Mouse (Mus musculus) hindbrain, embryonic 12.5 days (tissue): ENCODE data around the gene Ccdc36. TPM values are rescaled to one million over a fixed set of nuclear protein-coding genes. Genes with fewer than 3 reads are reported as not detected.

Experiments
- ATAC-seq: fragments of 200-750 bp; cut with Nextera tagmentation; 2 replicates; pipeline ENCODE4 v1.8.0; 2017; ENCODE audit warnings: moderate TSS enrichment; ENCODE audit not compliant: low FRiP score
- H3K27ac ChIP-seq: fragments of 300-500 bp; sonication (generic); 2 replicates; pipeline ENCODE4 v1.5.1; 2016; ENCODE audit warnings: mild to moderate bottlenecking
- H3K27me3 ChIP-seq: fragments of 300-500 bp; sonication (generic); 2 replicates; pipeline ENCODE4 v1.6.1; 2016; ENCODE audit warnings: mild to moderate bottlenecking
- H3K36me3 ChIP-seq: fragments of 300-500 bp; sonication (generic); 2 replicates; pipeline ENCODE4 v1.6.1; 2016; ENCODE audit warnings: mild to moderate bottlenecking
- H3K4me1 ChIP-seq: fragments of 300-500 bp; sonication (generic); 2 replicates; pipeline ENCODE4 v1.6.1; 2016
- H3K4me2 ChIP-seq: fragments of 300-500 bp; sonication (generic); replicated peaks from 2 replicates; pipeline ENCODE4 v1.6.1; 2016; ENCODE audit warnings: mild to moderate bottlenecking
- H3K4me3 ChIP-seq: fragments of 300-500 bp; sonication (generic); 2 replicates; pipeline ENCODE4 v1.5.1; 2016; ENCODE audit warnings: mild to moderate bottlenecking
- H3K9ac ChIP-seq: fragments of 300-500 bp; sonication (generic); 2 replicates; pipeline ENCODE4 v1.6.1; 2016; ENCODE audit warnings: mild to moderate bottlenecking, moderate library complexity
- H3K9me3 ChIP-seq: fragments of 300-500 bp; sonication (generic); replicated peaks from 2 replicates; pipeline ENCODE4 v1.6.1; 2016; ENCODE audit warnings: mild to moderate bottlenecking
- WGBS: fragments of 180-500 bp; shearing (Covaris S2); methylation state at CpG from one replicate; pipeline ENCODE4 v1.1.7; 2016; 5-methylcytosine and 5-hydroxymethylcytosine counted together
- polyA plus RNA-seq: library from polyadenylated mRNA; unstranded; fragments of >200 nt; fragmentation: Nextera tagmentation; extraction: Ambion mirVana; gene quantifications from 2 replicates; pipeline ENCODE4 v1.2.1, GENCODE M21; 2016

Ccdc36 gene
- polyA plus RNA-seq, 1 experiment from 2014 or later = 1.3 TPM

DNA sequence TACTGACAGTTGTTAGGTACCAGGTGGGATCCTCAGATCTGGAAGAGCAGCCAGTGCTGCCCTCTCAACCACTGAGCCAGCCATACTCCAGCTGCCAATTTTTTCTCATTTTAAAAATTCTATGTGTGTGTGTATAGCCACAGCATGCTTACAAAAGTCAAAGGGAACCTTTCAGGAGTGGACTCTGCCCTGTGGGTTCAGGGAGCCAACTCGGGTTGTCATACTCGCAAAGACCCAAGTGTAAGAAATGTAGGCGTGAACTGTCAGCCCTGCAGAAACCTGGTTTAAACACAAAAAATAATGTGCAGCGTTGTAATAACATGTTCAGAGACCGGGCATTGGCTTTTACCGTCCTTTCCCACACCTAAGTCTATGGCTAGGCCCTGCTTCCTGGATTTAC is 34.1 kb downstream of the Ccdc36 start:
- Histone ChIP-seq H3K9ac (no peak overlapping the region), H3K4me3 (no peak overlapping the region), H3K9me3 (no peaks in the 10 kb centered on the region), H3K36me3 (peaks cover 42% of the 10 kb centered on the region), H3K27me3 (no peaks in the 10 kb centered on the region), H3K4me2 (no peak overlapping the region), H3K4me1 (no peaks in the 10 kb centered on the region), H3K27ac (no peak overlapping the region)
- no peak for ATAC-seq
- WGBS = 97% methylated on average over 6 of the region's 6 CpGs

GRCm38 (mm10) chr9:108392676-108393075 is 35.6 kb downstream of the Ccdc36 start, which contains the start of gene 1700102P08Rik:
Gene 1700102P08Rik, plus strand, starts transcription at chr9:108392805.
- no peak within 1 kb of the TSS for H3K4me2 ChIP-seq
- H3K9me3 ChIP-seq = no peaks in the 10 kb centered on the region
- H3K36me3 ChIP-seq = peaks cover 57% of the 10 kb centered on the region
- H3K9ac ChIP-seq = no peak within 1 kb of the TSS
- H3K27me3 ChIP-seq = no peaks in the 10 kb centered on the region
- no peak within 1 kb of the TSS for H3K4me3 ChIP-seq
- no peaks in the 10 kb centered on the region for H3K4me1 ChIP-seq
- no peak for ATAC-seq
- H3K27ac ChIP-seq = no peak within 1 kb of the TSS
- 54% methylated on average over 18 of the region's 18 CpGs for WGBS

- peaks cover 88% of the 10 kb centered on the region for H3K36me3 ChIP-seq
- no peak for ATAC-seq
Measured at GRCm38 (mm10) chr9:108389220-108389619, 39.1 kb downstream of the Ccdc36 start.

DNA sequence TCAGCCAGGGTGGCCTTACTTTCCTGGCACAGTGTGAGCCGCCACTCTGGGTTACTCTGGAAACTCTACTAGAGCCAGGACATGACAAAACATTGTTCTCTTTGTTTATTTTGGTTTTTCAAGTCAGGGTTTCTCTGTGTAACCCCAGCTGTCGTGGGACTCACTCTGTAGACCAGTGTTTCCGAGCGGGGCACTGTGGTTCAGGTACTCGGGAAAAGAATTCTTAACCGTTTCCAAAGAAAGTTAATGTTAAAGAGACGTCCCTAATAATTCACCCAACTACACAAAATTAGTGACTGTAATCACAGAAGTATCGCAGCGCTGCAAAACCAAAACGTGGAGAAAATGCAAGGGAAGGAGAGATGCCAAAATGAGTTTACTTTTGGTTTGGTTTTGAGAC is 39.7 kb downstream of the Ccdc36 start:
- H3K4me1 ChIP-seq = no peaks in the 10 kb centered on the region
- no peak overlapping the region for H3K9ac ChIP-seq
- no peak for ATAC-seq
- WGBS = 85% methylated on average over 10 of the region's 10 CpGs
- H3K9me3 ChIP-seq = no peaks in the 10 kb centered on the region
- peaks cover 91% of the 10 kb centered on the region for H3K36me3 ChIP-seq
- H3K4me2 ChIP-seq = no peak overlapping the region
- H3K4me3 ChIP-seq = no peak overlapping the region
- H3K27ac ChIP-seq = no peak overlapping the region
- no peaks in the 10 kb centered on the region for H3K27me3 ChIP-seq

More at GRCm38 (mm10) chr9:108389220-108389619, 39.1 kb downstream of the Ccdc36 start:
- Histone ChIP-seq H3K4me3 (no peak overlapping the region), H3K4me1 (no peaks in the 10 kb centered on the region), H3K27ac (no peak overlapping the region), H3K27me3 (no peaks in the 10 kb centered on the region), H3K9ac (no peak overlapping the region), H3K4me2 (no peak overlapping the region), H3K9me3 (no peaks in the 10 kb centered on the region)
- 88% methylated on average over 6 of the region's 6 CpGs for WGBS

DNA sequence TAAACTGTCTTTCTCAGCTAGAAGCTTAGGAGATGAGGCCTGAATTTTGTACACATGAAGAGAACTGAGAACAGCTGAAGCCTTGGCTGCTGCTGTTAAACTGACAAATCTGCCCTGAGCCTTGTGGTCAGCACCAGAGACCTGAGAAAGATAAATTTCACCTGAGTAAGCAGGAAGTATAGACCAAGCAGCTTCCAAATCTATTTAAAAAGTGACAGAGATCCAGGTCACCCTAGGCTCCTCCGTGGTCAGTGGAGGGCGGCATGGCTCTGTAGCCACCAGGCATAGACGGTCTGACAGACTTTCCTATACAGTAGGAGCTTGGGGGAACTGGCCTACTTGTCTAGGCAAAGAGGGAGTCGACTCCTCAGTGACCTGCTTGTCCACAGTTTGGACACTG is 41.5 kb downstream of the Ccdc36 start:
- H3K27me3 ChIP-seq = no peaks in the 10 kb centered on the region
- H3K27ac ChIP-seq = no peak overlapping the region
- H3K9ac ChIP-seq = no peak overlapping the region
- no peaks in the 10 kb centered on the region for H3K4me1 ChIP-seq
- no peaks in the 10 kb centered on the region for H3K9me3 ChIP-seq
- 93% methylated on average over 4 of the region's 4 CpGs for WGBS
- H3K4me2 ChIP-seq = no peak overlapping the region
- peaks cover 90% of the 10 kb centered on the region for H3K36me3 ChIP-seq
- ATAC-seq = no peak
- no peak overlapping the region for H3K4me3 ChIP-seq

DNA sequence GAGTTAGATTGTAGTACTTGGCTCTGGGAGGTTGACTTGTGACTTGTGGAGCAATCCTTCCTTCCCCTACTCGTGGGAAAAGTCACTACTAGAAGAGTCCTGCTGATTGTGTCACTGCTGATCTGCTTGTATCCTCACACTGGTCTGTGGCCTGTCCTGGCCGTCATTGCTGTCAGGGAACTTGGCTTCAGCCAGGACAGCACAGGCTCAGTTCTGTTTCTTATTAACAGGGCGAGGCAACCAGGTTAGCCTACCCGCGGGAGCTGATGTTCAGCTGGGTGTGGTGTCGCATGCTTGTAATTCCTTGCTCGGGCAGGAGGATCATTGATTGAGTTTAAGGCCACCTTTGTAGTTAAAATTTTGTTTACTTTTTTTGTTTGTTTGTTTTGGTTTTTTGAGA is 43.3 kb downstream of the Ccdc36 start:
- Histone ChIP-seq H3K27ac (no peak overlapping the region), H3K36me3 (peaks cover 93% of the 10 kb centered on the region), H3K4me2 (no peak overlapping the region), H3K4me1 (no peaks in the 10 kb centered on the region), H3K27me3 (no peaks in the 10 kb centered on the region), H3K4me3 (no peak overlapping the region), H3K9me3 (no peaks in the 10 kb centered on the region), H3K9ac (no peak overlapping the region)
- WGBS = 86% methylated on average over 7 of the region's 7 CpGs
- ATAC-seq = no peak

GRCm38 (mm10) chr9:108381382-108381781 is 46.9 kb downstream of the Ccdc36 start:
- ATAC-seq = no peak
- Histone ChIP-seq H3K27ac (no peak overlapping the region), H3K4me2 (no peak overlapping the region), H3K9ac (no peak overlapping the region), H3K36me3 (peaks cover 89% of the 10 kb centered on the region), H3K27me3 (no peaks in the 10 kb centered on the region), H3K9me3 (no peaks in the 10 kb centered on the region), H3K4me3 (no peak overlapping the region), H3K4me1 (no peaks in the 10 kb centered on the region)
- 96% methylated on average over 9 of the region's 9 CpGs for WGBS

GRCm38 (mm10) chr9:108379294-108379693 is 49.0 kb downstream of the Ccdc36 start:
- 95% methylated on average over 4 of the region's 4 CpGs for WGBS
- Histone ChIP-seq H3K4me1 (no peaks in the 10 kb centered on the region), H3K9ac (no peak overlapping the region), H3K9me3 (no peaks in the 10 kb centered on the region), H3K27ac (no peak overlapping the region), H3K36me3 (peaks cover 88% of the 10 kb centered on the region), H3K27me3 (no peaks in the 10 kb centered on the region), H3K4me3 (no peak overlapping the region), H3K4me2 (no peak overlapping the region)
- no peak for ATAC-seq

- H3K4me1 ChIP-seq = no peaks in the 10 kb centered on the region
- H3K4me3 ChIP-seq = no peak overlapping the region
- peaks cover 88% of the 10 kb centered on the region for H3K36me3 ChIP-seq
- H3K9ac ChIP-seq = no peak overlapping the region
- no peak overlapping the region for H3K4me2 ChIP-seq
- H3K27ac ChIP-seq = no peak overlapping the region
- H3K27me3 ChIP-seq = no peaks in the 10 kb centered on the region
- 94% methylated on average over 5 of the region's 5 CpGs for WGBS
- H3K9me3 ChIP-seq = no peaks in the 10 kb centered on the region
- no peak for ATAC-seq
Measured at GRCm38 (mm10) chr9:108378736-108379135, 49.5 kb downstream of the Ccdc36 start.

- ATAC-seq = no peak
- H3K9ac ChIP-seq = no peak overlapping the region
- H3K36me3 ChIP-seq = peaks cover 88% of the 10 kb centered on the region
- H3K9me3 ChIP-seq = no peaks in the 10 kb centered on the region
- H3K4me1 ChIP-seq = no peaks in the 10 kb centered on the region
- H3K4me2 ChIP-seq = no peak overlapping the region
- no peak overlapping the region for H3K4me3 ChIP-seq
- H3K27me3 ChIP-seq = no peaks in the 10 kb centered on the region
- H3K27ac ChIP-seq = no peak overlapping the region
- WGBS = 96% methylated on average over 9 of the region's 9 CpGs
Measured at GRCm38 (mm10) chr9:108378234-108378633, 50.0 kb downstream of the Ccdc36 start.

Other genes with a start within 250 kb of the Ccdc36 start
- gene Bsn, start 238.1 kb downstream of the Ccdc36 start, polyA plus RNA-seq = 5.4 and 6.1 TPM in 2 replicates
- 74.7 and 80.4 TPM in 2 replicates for gene Dag1, start 164.5 kb downstream of the Ccdc36 start, polyA plus RNA-seq
- 79.1 and 81.7 TPM in 2 replicates for gene Nicn1, start 138.1 kb downstream of the Ccdc36 start, polyA plus RNA-seq
- 22.1 and 25.9 TPM in 2 replicates for gene Amt, start 131.6 kb downstream of the Ccdc36 start, polyA plus RNA-seq
- 332 and 340 TPM in 2 replicates for gene Rhoa, start 122.4 kb downstream of the Ccdc36 start, polyA plus RNA-seq
- 43.0 and 44.2 TPM in 2 replicates for gene Tcta, start 122.3 kb downstream of the Ccdc36 start, polyA plus RNA-seq
- 647 and 730 TPM in 2 replicates for gene Gpx1, start 89.6 kb downstream of the Ccdc36 start, polyA plus RNA-seq
- gene Usp4, start 80.6 kb downstream of the Ccdc36 start, polyA plus RNA-seq = 133 and 137 TPM in 2 replicates
- gene 1700102P08Rik, start 35.7 kb downstream of the Ccdc36 start, polyA plus RNA-seq = 1.7 and 2.5 TPM in 2 replicates
- gene BC048562, start 8.0 kb upstream of the Ccdc36 start, polyA plus RNA-seq = not detected in 2 replicates
- 47.2 and 49.7 TPM in 2 replicates for gene Ccdc71, start 32.0 kb upstream of the Ccdc36 start, polyA plus RNA-seq
- 57.7 and 57.9 TPM in 2 replicates for gene Klhdc8b, start 33.1 kb upstream of the Ccdc36 start, polyA plus RNA-seq
- 44.1 and 44.8 TPM in 2 replicates for gene Lamb2, start 51.3 kb upstream of the Ccdc36 start, polyA plus RNA-seq
- 107 and 112 TPM in 2 replicates for gene Usp19, start 62.1 kb upstream of the Ccdc36 start, polyA plus RNA-seq
- gene Qars, start 79.2 kb upstream of the Ccdc36 start, polyA plus RNA-seq = 82.9 and 94.0 TPM in 2 replicates
- gene Qrich1, start 88.3 kb upstream of the Ccdc36 start, polyA plus RNA-seq = 162 and 171 TPM in 2 replicates
- 128 and 131 TPM in 2 replicates for gene Impdh2, start 131.8 kb upstream of the Ccdc36 start, polyA plus RNA-seq
- 53.4 and 57.0 TPM in 2 replicates for gene Ndufaf3, start 138.9 kb upstream of the Ccdc36 start, polyA plus RNA-seq
- 232 and 248 TPM in 2 replicates for gene Dalrd3, start 141.4 kb upstream of the Ccdc36 start, polyA plus RNA-seq
- 290 and 293 TPM in 2 replicates for gene Wdr6, start 150.3 kb upstream of the Ccdc36 start, polyA plus RNA-seq
- gene P4htm, start 169.2 kb upstream of the Ccdc36 start, polyA plus RNA-seq = 19.0 and 19.9 TPM in 2 replicates
- 50.4 and 54.8 TPM in 2 replicates for gene Arih2, start 220.9 kb upstream of the Ccdc36 start, polyA plus RNA-seq
- gene Slc25a20, start 233.6 kb upstream of the Ccdc36 start, polyA plus RNA-seq = 40.0 and 41.4 TPM in 2 replicates